Mouse (Mus musculus) liver, adult 2 months (tissue): ENCODE measurements around the gene Col4a1.

Source experiments
- CTCF ChIP-seq: fragments of 200-500 bp; IDR thresholded peaks from 2 replicates; pipeline ENCODE4 v1.5.1; 2011; ENCODE audit warnings: low read depth, low read length, control low read depth
- POLR2A ChIP-seq: fragments of 200-500 bp; IDR thresholded peaks from 2 replicates; pipeline ENCODE4 v1.6.1; 2011; ENCODE audit warnings: low read length, control low read depth; ENCODE audit not compliant: insufficient read depth; ENCODE audit errors: extremely low read depth

DNA sequence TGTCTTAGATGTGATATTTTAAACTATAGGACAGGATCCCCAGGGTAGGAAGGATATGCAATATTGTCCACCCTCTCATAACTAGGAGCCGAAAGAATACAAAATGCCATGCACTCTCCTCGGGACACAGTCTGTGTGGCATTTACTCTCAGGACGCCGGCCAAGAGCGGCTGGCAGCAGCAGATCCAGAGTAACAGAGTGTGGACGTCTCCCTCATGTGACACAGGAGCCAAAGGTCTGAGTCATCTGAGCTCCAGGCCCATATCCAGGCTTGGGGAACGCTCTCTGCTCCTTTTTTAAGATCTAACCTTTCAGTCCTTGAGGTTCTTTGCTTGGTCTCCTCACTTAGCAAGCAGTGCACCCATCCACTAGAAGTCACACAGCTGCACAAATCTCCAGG, 141.1 kb downstream of the Col4a1 start:
- TF ChIP-seq CTCF (no peak), POLR2A (no peak)
